Mouse (Mus musculus) central nervous system, embryonic 11.5 days (tissue): ENCODE measurements around the gene Lrrn3. TPM values are rescaled to one million over a fixed set of nuclear protein-coding genes. Genes with fewer than 3 reads are reported as not detected.

Source experiments
- polyA plus RNA-seq: library from polyadenylated mRNA; depleted of rRNA; stranded (reverse); fragments of >200 nt; gene quantifications from 2 replicates; pipeline ENCODE4 v1.2.3, GENCODE M21; 2012; rRNA removed

Gene Lrrn3
- polyA plus RNA-seq, result 8.5 and 13.8 TPM in 2 replicates

DNA sequence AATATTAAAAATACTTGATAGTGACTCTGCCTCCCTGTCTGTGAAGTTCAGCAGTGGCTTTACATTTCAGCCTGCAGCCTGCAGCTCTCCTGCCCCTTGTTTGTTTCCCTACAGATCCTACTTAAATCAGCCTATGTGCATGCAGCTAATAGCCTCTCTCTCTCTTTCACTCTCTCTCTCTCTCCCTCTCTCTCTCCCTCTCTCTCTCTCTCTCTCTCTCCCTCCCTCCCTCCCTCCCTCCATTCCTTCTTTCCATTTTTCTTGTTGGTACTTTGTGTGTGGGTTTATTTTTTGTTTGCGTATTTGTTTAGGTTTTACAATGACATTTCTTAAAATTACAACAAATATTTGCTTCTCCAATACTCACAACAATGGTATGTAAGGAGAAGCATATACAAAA, at the start of gene Lrrn3:
TSS of gene Lrrn3 (minus strand) at position 101 of the 400 bp plus-strand sequence.

